Mouse (Mus musculus): ENCODE data around the gene Ppt2. TPM values are rescaled to one million over a fixed set of nuclear protein-coding genes. Genes with fewer than 3 reads are reported as not detected.
A peak's percentile ranks its signal among the peaks of the same experiment; 100 is the strongest.

The Ppt2 gene
- total RNA-seq, 1 experiment from 2014 or later: 17.4 TPM

DNA sequence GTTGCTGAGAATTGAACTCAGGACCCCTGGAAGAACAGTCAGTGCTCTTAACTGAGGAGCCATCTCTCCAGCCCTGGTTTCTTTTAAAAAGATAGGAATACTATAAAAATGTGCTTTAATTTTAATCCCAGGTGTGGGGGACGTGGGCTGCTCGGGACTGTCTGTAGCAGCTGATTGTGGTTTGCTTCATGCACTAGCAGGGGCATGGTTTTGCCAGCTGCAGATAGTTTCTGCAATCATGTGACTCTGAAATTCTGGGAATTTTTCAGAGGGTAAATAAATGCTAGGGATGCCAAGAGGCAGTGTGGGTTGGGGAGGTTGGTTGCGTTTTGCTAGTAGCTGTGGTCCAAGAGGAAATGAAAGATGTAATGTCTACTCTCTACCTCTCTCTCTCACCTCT is 13.6 kb upstream of the Ppt2 start:
- ATAC-seq (replicated peaks; ENCODE audit: low read depth, poor library complexity, severe bottlenecking): no peak

DNA sequence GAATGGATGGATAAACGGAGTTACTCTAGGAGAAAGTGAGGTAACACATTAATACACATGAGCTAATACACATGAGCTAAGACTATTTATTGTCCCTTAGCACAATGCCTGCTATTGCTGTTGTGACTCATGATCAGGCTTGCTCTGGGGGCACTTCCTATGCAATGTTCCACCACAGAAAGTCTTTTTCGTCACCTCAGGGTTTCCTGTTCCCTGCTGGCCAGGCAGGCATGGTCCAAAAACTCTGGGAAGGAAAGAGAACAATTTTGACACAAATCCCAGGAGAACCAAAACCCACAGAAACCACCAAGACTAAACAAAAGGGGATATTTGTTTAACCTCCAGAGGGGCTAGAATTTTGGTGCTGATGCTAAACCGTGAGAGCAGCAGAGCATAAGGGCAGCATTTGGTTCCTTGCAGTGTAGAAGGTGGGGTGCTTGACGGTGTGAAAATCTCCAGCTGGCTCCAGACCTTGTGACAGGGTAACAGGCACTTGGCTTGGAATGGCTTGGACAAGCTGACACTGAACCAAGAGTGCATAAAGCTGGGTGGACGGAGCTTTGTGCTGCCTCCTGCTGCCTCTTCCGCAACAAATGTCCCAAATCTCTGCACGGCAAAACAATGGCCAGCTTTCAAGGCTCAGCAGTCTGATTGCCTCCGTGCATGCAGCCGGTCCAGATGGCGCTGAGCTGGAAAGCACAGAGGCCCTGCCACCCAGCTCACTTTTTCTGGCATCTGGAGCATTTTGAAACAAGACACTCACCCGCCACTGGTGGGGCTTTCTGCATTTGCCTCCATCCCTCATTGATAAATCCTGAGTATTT is 12.7 kb upstream of the Ppt2 start:
- no peak for ATAC-seq (replicated peaks; ENCODE audit: low read depth, poor library complexity, severe bottlenecking)

GRCm38 (mm10) chr17:34639461-34640255 is 11.3 kb upstream of the Ppt2 start:
- peak; percentile 72 for ATAC-seq (replicated peaks; ENCODE audit: low read depth, poor library complexity, severe bottlenecking)

- ATAC-seq (replicated peaks; ENCODE audit: low read depth, poor library complexity, severe bottlenecking): no peak
Measured at GRCm38 (mm10) chr17:34637459-34637858, 9.1 kb upstream of the Ppt2 start.

DNA sequence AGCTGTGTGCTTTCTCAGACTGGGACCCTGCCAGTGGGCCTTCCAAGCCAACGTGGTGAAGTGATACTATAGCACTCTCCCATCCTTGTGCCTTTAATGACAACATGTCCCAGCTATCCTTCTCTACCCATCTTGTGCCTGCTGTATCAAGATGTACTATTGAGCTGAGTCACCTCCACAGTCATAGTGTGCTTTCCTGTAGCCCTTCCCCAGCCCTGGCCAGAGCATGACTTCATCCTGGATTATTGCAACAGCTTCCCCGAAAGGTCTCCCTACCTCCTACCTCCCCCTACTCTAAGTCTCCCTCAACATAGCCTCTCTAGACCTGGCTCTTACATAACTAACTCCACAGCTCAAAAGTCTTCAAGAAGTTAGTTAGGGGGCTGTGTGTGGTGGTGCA is 7.4 kb upstream of the Ppt2 start:
- ATAC-seq (replicated peaks; ENCODE audit: low read depth, poor library complexity, severe bottlenecking): no peak

- peak; percentile 86 for ATAC-seq (replicated peaks; ENCODE audit: low read depth, poor library complexity, severe bottlenecking)
Measured at GRCm38 (mm10) chr17:34632261-34632691, 4.0 kb upstream of the Ppt2 start.

DNA sequence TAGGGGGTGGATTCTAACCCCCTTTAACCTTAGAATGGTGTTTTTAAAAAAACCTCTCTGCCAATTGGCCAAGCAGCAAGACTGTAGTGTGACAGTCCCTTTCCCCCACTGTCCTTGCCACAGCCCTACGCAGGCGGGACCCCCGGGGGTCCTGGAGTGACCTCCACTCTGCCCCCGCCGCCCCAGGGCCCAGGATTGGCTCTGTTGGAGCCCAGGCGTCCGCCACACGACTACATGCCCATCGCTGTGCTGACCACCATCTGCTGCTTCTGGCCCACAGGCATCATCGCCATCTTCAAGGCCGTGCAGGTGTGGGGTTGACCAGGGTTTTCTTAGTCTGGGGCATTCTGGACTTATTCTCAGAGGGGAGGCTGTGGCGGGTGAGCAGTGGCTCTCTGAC is 3.3 kb upstream of the Ppt2 start:
- no peak for ATAC-seq (replicated peaks; ENCODE audit: low read depth, poor library complexity, severe bottlenecking)

DNA sequence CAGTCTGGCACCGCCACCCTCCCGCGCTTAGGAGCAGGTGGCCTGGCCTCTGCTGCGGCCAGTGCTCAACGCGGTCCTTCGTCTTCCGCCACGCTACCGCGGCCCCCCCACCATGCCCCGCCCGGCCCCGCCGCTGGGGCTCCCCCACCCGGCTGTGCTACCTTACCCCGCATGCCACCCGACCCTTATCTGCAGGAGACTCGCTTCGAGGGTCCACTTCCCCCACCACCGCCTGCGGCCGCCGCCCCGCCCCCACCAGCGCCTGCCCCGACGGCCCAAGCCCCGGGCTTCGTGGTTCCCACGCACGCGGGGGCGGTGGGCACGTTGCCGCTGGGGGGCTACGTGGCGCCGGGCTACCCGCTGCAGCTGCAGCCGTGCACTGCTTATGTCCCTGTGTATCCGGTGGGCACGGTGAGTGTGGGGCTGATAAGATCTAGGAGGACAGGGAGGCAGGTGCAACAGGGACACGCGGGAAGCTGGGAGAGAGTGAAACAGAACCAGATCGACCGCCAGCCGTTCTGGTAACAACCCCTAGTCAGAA is 2.5 kb upstream of the Ppt2 start:
- no peak for ATAC-seq (replicated peaks; ENCODE audit: low read depth, poor library complexity, severe bottlenecking)

GRCm38 (mm10) chr17:34629796-34630603 is 1.7 kb upstream of the Ppt2 start:
- ATAC-seq (replicated peaks; ENCODE audit: low read depth, poor library complexity, severe bottlenecking): no peak

- ATAC-seq (replicated peaks; ENCODE audit: low read depth, poor library complexity, severe bottlenecking): no peak
Measured at GRCm38 (mm10) chr17:34629221-34629751, 976 bp upstream of the Ppt2 start, which contains the start of gene Prrt1. TSS of gene Prrt1 (plus strand) at chr17:34629533.

DNA sequence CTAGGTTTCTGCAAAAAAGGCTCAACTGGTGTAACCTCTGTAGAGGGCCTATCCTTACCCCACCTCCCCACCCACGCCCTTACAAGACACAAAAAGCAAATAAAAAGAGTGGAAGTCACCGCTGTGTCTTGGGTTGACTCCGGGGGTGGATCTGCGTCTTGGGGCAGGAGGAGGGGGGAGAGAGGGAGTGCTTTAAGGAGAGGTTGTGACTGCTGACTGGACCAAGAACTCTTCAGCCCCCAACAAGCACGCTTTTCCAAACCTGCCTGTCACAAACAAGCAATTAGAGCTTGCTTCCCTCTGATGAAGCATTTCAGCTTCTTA is 296 bp upstream of the Ppt2 start:
- ATAC-seq (replicated peaks; ENCODE audit: low read depth, poor library complexity, severe bottlenecking): no peak

GRCm38 (mm10) chr17:34627093-34627942 is 992 bp downstream of the Ppt2 start:
- ATAC-seq (replicated peaks; ENCODE audit: low read depth, poor library complexity, severe bottlenecking): peak; percentile 63

DNA sequence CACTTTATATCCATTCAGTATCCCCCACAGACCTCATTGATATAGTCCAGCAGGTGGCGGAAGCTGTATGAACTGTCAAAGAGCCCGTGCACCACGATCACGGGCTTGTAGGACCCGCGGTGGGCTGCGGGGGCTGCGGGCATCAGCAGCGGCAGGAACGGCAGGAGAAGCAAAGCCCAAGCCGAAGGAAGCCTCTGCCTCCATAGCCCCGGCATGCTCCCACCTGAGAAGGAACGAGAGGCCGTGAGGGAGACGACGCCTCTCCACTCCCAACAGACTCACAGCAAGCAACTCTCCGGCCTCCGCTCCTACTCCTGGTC is 1.6 kb downstream of the Ppt2 start:
- peak; percentile 37 for ATAC-seq (replicated peaks; ENCODE audit: low read depth, poor library complexity, severe bottlenecking)

GRCm38 (mm10) chr17:34626062-34626772 is 2.1 kb downstream of the Ppt2 start:
- ATAC-seq (replicated peaks; ENCODE audit: low read depth, poor library complexity, severe bottlenecking): no peak

DNA sequence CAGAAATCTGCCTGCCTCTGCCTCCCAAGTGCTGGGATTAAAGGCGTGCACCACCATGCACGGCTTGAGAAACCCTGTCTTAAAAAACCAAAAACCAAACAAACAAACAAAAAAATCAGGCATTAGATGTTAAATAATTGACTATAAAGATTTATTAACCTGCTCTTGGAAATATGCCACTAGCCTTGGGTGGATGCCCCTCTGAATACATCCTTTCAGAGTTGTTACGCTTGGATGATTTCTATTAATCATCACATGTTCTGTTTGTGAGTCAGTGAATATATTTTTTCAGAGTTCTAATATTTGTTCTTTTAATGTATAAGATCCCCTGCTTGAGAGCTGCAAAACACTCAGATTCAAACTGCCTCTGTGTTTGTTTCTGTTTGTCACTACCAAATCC is 3.3 kb downstream of the Ppt2 start:
- no peak for ATAC-seq (replicated peaks; ENCODE audit: low read depth, poor library complexity, severe bottlenecking)

- no peak for ATAC-seq (replicated peaks; ENCODE audit: low read depth, poor library complexity, severe bottlenecking)
Measured at GRCm38 (mm10) chr17:34623161-34623560, 5.1 kb downstream of the Ppt2 start.

DNA sequence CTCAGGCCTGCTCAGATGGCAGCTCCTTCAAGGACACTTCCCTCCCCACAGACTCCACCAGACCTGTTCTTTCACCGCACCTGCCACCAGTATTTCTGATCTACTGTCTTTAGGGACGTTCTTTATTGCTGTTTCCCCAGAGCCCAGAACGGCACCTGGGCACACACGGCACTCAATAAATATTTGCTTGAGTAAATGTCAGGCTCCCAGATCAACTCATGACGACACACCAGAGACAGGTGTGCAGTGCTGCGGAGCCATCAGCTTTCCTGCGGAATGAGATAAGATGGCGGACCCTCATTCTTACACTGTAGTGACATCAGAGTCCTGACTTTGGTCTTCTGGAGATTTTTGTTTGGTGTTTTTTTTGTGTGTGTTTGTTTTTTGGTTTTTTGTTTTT is 7.3 kb downstream of the Ppt2 start:
- ATAC-seq (replicated peaks; ENCODE audit: low read depth, poor library complexity, severe bottlenecking): no peak

DNA sequence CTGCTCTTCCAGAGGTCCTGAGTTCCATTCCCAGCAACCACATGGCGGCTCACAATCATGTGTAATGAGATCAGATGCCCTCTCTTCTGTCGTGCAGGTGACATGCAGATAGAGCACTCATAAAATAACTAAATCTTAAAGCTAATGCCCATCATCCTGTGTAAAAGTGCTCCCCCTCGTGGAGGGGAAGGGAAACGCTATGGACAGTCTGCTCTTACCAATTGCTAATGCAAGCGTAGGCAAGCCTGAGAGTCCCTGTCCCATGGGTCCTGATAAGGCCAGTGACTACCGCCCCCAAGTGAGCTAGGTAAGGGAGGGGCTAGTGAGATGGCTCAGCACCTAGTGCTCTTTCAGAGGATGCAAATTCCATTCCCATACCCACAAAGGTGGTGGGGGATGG is 9.3 kb downstream of the Ppt2 start:
- peak; percentile 76 for ATAC-seq (replicated peaks; ENCODE audit: low read depth, poor library complexity, severe bottlenecking)

DNA sequence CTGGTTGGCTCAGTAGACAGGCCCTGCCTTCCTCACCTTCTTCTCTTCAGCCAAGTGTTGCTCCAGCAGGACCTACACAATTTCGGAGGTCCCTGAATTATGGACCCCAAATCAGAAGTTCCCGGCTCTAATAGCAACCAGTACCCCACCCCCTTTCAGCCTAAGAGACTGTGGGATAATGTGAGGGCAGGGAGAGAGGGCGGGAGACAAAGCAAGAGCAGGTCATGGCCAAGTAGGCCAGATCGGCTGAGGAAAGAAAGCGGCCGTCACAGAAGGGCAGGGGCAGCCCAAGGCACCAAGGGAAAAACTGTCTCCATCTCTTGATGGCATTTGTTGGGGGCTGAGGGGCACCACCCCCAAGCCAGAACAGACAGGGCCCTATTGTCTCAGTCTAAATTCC is 12.4 kb downstream of the Ppt2 start, which contains the start of gene Egfl8:
TSS of gene Egfl8 (minus strand) at position 101 of the 400 bp plus-strand sequence.
- ATAC-seq (replicated peaks; ENCODE audit: low read depth, poor library complexity, severe bottlenecking): no peak
